Mouse (Mus musculus) MN1 (cell line): ENCODE data around the gene Rps21.

Experiments
- DNase-seq: peaks from one replicate; pipeline ENCODE4 v3.0.0-alpha.2; 2016; ENCODE audit warnings: low spot score

Gene Rps21

GRCm38 (mm10) chr2:180290503-180290902, 33.3 kb downstream of the Rps21 start:
- DNase-seq: no peak

- DNase-seq: no peak
Measured at GRCm38 (mm10) chr2:180291566-180291965, 34.4 kb downstream of the Rps21 start.

- DNase-seq: no peak
Measured at GRCm38 (mm10) chr2:180292026-180292425, 34.8 kb downstream of the Rps21 start.

- DNase-seq: no peak
Measured at GRCm38 (mm10) chr2:180292906-180293305, 35.7 kb downstream of the Rps21 start.

- peak; percentile 25 for DNase-seq
Measured at GRCm38 (mm10) chr2:180300252-180300651, 43.1 kb downstream of the Rps21 start.

- no peak for DNase-seq
Measured at GRCm38 (mm10) chr2:180300771-180301170, 43.6 kb downstream of the Rps21 start.

GRCm38 (mm10) chr2:180302201-180302600, 45.0 kb downstream of the Rps21 start:
- DNase-seq: no peak

GRCm38 (mm10) chr2:180303468-180303867, 46.3 kb downstream of the Rps21 start:
- DNase-seq: no peak

GRCm38 (mm10) chr2:180304554-180304953, 47.4 kb downstream of the Rps21 start:
- no peak for DNase-seq

GRCm38 (mm10) chr2:180305490-180305889, 48.3 kb downstream of the Rps21 start:
- no peak for DNase-seq

GRCm38 (mm10) chr2:180306009-180306408, 48.8 kb downstream of the Rps21 start:
- DNase-seq: no peak

GRCm38 (mm10) chr2:180306423-180307168, 49.4 kb downstream of the Rps21 start:
- peak; percentile 29 for DNase-seq

- DNase-seq: peak; percentile 27
Measured at GRCm38 (mm10) chr2:180307680-180308079, 50.5 kb downstream of the Rps21 start.
